Mouse (Mus musculus) ovary, postnatal 14 days (tissue): ENCODE results near the gene Tubb3.
"Not testable (repeated sequence)": the region's sequence is repeated elsewhere in the genome, so short reads cannot be mapped to it uniquely, and the experiment has no call there.

ENCODE experiments used
- DNase-seq: peaks from one replicate; pipeline ENCODE4 v3.0.0; 2022; ENCODE audit warnings: low spot score

Gene Tubb3

GRCm38 (mm10) chr8:123412560-123413170, 1.4 kb downstream of the Tubb3 start:
- no peak for DNase-seq

GRCm38 (mm10) chr8:123414255-123414654, 3.0 kb downstream of the Tubb3 start:
- no peak for DNase-seq

DNA sequence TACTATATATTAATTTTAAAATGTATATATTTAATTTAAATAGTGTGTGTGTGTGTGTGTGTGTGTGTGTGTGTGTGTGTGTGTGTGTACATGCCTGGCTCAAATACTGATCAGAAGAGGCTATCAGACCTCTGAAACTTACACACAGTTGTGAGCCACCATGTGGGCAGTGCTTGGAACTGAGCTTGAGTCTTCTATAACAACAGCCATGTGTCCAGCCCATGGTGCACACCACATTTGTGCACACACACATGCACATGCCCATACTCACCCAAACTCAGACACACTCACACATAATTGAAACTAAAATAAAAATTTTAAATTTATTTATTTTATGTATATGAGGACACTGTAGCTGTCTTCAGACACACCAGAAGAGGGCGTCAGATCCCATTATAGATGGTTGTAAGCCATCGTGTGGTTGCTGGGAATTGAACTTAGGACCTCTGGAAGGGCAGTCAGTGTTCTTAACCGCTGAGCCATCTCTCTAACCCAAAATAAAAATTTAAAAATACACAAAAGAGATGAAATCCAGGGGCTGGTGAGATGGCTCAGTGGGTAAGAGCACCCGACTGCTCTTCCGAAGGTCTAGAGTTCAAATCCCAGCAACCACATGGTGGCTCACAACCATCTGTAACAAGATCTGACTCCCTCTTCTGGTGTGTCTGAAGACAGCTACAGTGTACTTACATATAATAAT, 3.9 kb downstream of the Tubb3 start:
- DNase-seq: not testable (repeated sequence)

DNA sequence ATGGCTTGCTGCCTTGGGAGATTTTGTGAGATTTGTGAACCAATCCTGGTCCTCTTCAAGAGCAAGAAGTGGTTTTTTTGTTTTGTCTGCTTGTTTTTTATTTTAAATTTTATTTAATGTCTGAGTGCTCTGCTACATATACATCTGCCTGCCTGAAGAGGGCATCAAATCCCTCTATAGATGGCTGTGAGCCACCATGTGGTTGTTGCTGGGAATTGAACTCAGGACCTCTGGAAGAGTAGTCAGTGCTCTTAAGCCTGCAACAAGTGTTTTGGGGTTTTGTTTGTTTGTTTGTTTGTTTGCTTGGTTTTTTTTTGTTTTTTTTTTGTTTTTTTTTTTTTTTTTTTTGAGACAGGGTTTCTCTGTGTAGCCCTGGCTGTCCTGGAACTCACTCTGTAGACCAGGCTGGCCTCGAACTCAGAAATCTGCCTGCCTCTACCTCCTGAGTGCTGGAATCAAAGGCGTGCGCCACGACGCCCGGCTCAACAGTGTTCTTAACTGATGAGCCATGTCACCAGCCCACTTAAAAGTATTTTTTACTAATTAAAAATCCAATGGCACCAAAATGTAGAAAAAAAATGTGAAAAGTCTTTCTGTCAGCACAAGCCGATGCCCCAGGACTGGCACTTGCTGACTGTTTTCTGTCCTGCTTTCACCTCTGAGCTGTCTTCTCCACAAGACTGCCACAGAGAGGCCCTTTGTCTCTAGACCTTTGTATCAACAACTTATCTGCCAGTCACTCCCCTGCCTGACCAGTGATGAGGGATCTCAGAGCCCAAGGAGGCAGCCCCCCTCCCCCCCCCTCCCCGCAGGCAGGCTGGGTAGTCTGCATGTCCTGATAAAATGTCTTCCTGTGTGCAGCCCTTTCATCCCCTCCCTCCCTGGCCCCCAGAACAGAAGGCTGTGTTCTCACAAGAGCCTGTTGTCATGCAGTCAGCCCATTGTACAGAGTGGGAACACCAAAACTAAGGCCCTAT, 5.0 kb downstream of the Tubb3 start:
- no peak for DNase-seq

DNA sequence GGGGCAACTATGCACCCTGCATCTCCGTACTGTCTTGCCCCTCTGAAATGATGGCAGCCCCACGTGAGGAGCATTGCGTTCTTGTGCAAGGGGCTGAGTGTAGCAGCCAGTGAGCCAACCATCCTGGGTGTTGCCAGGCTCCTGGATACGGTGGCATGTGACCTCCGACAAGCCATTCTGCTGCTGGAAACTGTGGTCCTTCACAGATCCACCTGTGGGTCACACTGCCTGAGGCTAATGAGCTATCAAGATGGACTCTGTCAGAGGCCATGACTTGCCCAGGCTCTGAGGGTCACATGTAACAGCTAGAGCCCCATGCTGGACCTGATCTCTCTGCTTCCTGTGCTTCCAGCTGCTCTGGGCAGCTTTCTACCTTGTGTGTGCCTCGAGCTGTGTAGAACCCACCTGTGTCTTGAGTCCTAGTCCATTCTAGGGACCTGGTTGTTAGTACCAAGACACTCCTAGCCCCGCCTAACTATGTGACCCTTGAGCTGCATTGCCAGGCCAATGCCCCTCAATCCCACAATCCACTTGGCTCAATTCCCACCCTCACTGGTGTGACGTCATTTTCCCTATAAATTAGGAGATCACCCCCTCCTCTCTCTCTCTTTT, 5.8 kb downstream of the Tubb3 start:
- no peak for DNase-seq

DNA sequence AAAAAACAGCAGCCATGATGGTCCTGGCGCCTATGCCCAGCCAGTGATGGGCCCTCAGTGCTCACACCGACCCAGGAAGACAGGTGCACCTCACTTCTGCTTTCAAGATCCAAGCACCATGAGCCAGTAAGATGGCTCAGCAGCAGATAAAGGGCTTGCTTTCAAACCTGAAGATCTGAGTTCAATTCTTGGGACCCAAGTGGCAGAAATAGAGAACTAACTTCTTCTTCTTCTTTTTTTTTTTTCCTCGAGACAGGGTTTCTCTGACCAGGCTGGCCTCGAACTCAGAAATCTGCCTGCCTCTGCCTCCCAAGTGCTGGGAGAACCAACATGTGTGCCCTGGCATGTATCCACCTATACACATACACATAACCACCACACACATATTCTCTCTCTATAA, 8.5 kb downstream of the Tubb3 start:
- DNase-seq: no peak

DNA sequence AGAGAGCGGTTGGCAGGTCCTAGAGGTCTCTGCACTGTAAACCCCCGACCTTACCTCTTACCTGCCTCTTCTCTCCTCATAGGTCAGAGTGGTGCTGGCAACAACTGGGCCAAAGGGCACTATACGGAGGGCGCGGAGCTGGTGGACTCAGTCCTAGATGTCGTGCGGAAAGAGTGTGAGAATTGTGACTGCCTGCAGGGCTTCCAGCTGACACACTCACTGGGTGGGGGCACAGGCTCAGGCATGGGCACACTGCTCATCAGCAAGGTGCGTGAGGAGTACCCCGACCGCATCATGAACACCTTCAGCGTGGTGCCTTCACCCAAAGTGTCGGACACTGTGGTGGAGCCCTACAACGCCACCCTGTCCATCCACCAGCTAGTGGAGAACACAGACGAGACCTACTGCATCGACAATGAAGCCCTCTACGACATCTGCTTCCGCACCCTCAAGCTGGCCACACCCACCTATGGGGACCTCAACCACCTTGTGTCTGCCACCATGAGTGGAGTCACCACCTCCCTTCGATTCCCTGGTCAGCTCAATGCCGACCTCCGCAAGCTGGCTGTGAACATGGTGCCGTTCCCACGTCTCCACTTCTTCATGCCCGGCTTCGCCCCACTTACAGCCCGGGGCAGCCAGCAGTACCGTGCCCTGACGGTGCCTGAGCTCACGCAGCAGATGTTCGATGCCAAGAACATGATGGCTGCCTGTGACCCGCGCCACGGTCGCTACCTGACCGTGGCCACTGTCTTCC, 9.5 kb downstream of the Tubb3 start:
- no peak for DNase-seq

DNA sequence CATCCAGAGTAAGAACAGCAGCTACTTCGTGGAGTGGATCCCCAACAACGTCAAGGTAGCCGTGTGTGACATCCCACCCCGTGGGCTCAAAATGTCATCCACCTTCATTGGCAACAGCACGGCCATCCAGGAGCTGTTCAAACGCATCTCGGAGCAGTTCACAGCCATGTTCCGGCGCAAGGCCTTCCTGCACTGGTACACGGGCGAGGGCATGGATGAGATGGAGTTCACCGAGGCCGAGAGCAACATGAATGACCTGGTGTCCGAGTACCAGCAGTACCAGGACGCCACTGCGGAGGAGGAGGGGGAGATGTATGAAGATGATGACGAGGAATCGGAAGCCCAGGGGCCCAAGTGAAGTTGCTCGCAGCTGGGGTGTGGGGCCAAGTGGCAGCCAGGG, 10.1 kb downstream of the Tubb3 start:
- no peak for DNase-seq

DNA sequence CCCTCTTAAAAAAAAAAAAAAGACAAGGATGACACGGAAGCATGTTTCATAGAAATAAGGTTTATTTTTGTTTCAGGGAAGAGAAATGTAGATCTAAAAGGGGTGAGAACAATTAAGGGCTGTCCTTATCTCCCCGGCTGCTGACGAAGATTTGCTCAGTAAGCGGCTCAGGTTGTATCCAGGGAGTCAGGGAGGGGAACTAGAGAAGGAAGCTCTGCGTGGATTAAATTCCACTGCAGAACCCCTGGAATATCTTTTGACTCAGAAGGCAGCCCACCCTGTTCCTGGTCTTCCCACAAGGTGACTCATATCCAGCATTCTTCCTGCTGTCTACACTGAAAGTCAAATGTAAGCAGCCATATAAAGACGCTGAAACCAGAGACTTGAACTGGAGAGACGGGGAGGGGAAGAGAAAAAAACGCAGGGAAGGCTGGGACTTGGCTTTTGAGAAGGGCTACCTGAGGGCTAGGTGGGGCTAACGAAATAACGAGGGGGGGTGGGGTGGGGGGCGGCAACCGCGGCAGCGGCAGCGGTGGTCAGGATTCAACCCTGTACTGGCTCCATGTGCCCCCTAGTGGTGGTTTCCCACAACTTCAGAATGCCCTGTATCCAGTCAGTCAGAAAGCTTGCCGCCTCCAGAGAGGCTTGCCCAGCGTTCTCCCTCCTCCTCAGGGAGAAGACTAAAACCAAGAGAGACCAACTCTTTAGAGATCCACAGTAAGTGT, 11.0 kb downstream of the Tubb3 start:
- peak; percentile 51 for DNase-seq

DNA sequence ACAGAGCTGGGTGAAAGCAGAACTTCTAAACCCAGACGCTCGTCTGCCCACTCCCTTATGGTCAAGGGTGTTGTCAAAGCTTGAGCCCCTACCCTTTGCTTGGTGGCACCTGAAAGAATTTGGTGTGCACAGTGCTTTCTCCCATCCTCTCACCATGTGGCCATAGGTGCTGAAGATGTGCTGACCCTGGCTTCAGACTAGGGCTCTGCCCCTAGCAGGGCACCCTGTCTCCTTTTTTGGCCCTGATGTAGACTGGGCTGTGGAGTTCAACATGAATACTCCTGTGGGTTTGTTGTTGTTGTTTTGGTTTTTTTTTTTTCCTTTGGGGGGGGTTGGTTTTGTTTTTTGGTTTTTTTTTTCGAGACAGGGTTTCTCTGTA, 11.5 kb downstream of the Tubb3 start:
- no peak for DNase-seq

GRCm38 (mm10) chr8:123423441-123423840, 12.2 kb downstream of the Tubb3 start, which contains the start of gene Def8:
Gene Def8 (plus strand): TSS chr8:123423527.
- no peak for DNase-seq

DNA sequence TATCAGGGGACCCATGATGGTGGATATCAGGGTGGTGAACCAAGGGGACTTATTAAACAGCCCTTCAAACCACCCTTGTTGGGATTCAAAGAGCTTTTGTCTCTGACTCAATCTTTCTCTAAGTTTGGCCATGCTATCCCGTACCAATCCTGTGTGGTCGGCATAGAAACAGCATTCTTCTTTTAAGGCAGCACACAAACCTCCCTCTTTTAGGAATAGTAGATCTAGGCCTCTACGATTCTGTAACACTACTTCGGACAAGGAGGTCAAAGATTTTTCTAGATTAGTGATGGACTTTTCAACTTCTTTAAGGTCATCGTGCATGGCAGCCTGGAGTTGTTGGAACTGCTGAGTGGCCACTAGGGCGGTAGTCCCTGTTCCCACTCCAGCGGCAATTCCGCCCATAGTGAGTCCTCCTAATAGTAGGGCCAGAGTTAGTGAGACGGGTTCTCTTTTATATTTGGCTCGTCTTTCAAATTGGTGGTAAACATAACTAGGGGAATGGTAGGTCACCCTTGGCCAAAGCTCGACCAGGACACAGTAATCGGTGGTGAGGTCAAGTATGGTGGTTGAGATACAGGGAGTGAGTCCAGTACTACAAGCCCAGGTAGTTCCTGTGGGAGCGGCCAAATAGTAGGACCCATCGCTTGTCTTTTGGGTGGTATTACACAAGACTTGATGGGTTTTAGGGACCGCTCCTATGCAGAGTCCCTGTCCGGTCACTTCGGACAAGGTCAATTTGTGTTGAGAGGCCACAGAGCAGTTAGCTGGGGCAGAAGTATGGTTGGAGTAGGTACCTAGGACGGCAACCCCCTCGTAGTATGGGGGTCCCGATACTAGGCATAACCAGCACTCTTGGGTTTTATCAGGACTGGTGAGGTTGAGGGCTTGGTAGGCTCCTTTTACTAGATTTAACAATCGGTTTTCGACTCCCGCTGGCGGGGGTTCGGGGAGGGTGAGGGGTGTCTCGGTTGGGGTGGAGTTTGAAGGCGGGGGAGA, 15.6 kb downstream of the Tubb3 start:
- DNase-seq: no peak

GRCm38 (mm10) chr8:123427639-123428275, 16.5 kb downstream of the Tubb3 start:
- DNase-seq: no peak

GRCm38 (mm10) chr8:123428343-123428893, 17.2 kb downstream of the Tubb3 start:
- DNase-seq: no peak

DNA sequence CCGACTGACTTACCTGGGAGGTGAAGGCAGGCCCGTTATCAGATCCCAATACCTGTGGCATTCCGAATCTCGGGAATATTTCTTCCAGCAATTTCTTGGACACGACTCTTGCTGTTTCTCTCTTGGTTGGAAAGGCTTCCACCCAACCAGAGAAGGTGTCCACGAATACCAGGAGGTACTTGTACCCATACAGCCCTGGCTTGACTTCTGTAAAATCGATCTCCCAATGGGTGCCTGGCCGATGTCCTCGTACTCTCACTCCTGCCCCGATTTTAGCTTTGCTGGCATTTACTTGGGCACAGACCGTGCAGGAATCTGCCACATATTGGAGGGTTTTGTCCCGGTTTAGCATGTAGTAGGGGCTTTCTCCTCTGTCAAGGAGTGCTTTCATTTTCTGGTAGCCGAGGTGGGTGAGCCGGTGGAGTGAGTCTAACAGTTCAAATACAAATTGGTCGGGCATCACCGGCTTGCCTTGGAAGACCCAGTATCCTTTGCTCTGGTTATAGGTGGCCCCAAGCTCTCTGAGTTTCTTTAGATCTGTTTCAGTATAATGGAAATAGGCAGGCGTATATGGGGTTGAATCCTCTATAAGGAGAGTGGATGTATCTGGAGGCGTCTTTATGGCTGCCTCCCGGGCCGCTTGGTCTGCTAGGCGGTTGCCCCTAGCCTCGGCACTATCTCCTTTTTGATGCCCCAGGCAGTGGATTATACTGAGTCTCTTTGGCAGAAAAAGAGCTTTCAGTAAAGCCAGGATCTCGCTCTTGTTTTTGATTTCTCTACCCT, 17.9 kb downstream of the Tubb3 start:
- no peak for DNase-seq

DNA sequence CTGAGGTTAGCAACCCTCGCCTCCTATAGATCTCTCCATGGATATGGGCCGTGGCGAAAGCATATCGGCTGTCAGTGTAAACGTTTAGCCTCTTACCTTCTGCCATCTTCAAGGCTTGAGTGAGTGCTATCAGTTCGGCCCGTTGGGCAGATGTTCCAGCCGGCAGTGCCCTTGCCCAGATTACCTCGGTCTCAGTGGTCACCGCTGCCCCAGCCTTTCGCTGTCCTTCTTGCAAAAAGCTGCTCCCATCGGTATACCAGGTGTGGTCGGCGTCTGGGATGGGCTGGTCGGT, 18.4 kb downstream of the Tubb3 start:
- not testable (repeated sequence) for DNase-seq

DNA sequence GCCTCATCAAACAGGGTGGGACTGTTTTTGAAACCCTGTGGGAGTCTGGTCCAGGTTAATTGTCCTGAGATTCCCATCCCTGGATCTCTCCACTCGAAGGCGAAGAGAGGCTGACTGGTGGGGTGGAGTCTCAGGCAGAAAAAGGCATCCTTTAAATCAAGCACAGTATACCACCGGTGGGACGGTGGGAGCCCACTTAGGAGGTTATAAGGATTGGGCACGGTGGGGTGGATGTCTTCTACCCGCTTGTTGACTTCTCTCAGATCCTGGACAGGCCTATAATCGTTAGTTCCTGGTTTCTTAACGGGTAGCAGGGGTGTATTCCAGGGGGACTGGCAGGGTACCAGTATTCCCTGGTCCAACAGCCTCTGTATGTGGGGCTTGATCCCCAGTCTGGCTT, 19.7 kb downstream of the Tubb3 start:
- DNase-seq: not testable (repeated sequence)
